Mouse (Mus musculus) gastrocnemius, postnatal 10 days (tissue): Measurements from ENCODE around the gene Spag5. TPM values are rescaled to one million over a fixed set of nuclear protein-coding genes. Genes with fewer than 3 reads are reported as not detected.
A peak's percentile ranks its signal among the peaks of the same experiment; 100 is the strongest.

Source experiments
- DNase-seq: peaks from one replicate; pipeline ENCODE4 v3.0.0; 2021; ENCODE audit warnings: mixed read lengths
- total RNA-seq, 2 experiments: library from RNA; stranded (reverse); gene quantifications; 2 replicates each; pipeline ENCODE4 v1.2.3; 2021

Gene Spag5
- total RNA-seq, 2 experiments from 2014 or later, result 7.1 to 11.3 TPM

- peak; percentile 34 for DNase-seq
These were observed 21.5 kb downstream of the Spag5 start, which contains the start of gene Aldoc for GRCm38 (mm10) chr11:78322860-78323259. TSS of gene Aldoc (plus strand) at chr11:78322968.

- no peak for DNase-seq
These were observed 22.9 kb downstream of the Spag5 start for GRCm38 (mm10) chr11:78324000-78324785.

- DNase-seq, result no peak
These were observed 23.6 kb downstream of the Spag5 start for GRCm38 (mm10) chr11:78324965-78325364.

GRCm38 (mm10) chr11:78327215-78327614, 25.9 kb downstream of the Spag5 start:
- DNase-seq, result no peak

GRCm38 (mm10) chr11:78327634-78328511, 26.5 kb downstream of the Spag5 start, which contains the start of gene Pigs:
TSS of gene Pigs (plus strand) at chr11:78328415.
- DNase-seq, result peak; percentile 96

- no peak for DNase-seq
These were observed 27.3 kb downstream of the Spag5 start for GRCm38 (mm10) chr11:78328512-78329056.

GRCm38 (mm10) chr11:78332676-78333075, 31.3 kb downstream of the Spag5 start:
- no peak for DNase-seq

- no peak for DNase-seq
These were observed 32.7 kb downstream of the Spag5 start for GRCm38 (mm10) chr11:78333992-78334391.

GRCm38 (mm10) chr11:78337040-78337439, 35.7 kb downstream of the Spag5 start:
- DNase-seq, result no peak

- no peak for DNase-seq
These were observed 40.4 kb downstream of the Spag5 start for GRCm38 (mm10) chr11:78341702-78342101.

GRCm38 (mm10) chr11:78343381-78344327, 42.3 kb downstream of the Spag5 start, which contains the start of gene Unc119:
TSS of gene Unc119 (plus strand) at chr11:78343482.
- peak; percentile 76 for DNase-seq

- no peak for DNase-seq
These were observed 43.1 kb downstream of the Spag5 start for GRCm38 (mm10) chr11:78344328-78344889.

- DNase-seq, result peak; percentile 74
These were observed 43.8 kb downstream of the Spag5 start for GRCm38 (mm10) chr11:78344890-78345715.

GRCm38 (mm10) chr11:78345801-78346200, 44.5 kb downstream of the Spag5 start:
- DNase-seq, result no peak

GRCm38 (mm10) chr11:78346326-78347069, 45.2 kb downstream of the Spag5 start:
- no peak for DNase-seq

- DNase-seq, result peak; percentile 79
These were observed 45.9 kb downstream of the Spag5 start for GRCm38 (mm10) chr11:78347070-78347754.

- no peak for DNase-seq
These were observed 46.6 kb downstream of the Spag5 start for GRCm38 (mm10) chr11:78347908-78348307.

- no peak for DNase-seq
These were observed 47.1 kb downstream of the Spag5 start for GRCm38 (mm10) chr11:78348474-78348873.
